Mouse (Mus musculus) cerebellum, adult 2 months (tissue): ENCODE results near the gene Ormdl2. TPM values are rescaled to one million over a fixed set of nuclear protein-coding genes. Genes with fewer than 3 reads are reported as not detected.

Experiments used
- DNase-seq, 2 experiments: peaks; one replicate each; pipeline ENCODE4 v3.0.0; 2021
- H3K27ac ChIP-seq: fragments of 200-500 bp; 2 replicates; pipeline ENCODE4 v1.5.1; 2012; ENCODE audit warnings: low read length, control low read depth, inconsistent platforms; ENCODE audit not compliant: insufficient read depth
- H3K27me3 ChIP-seq: fragments of 200-500 bp; 2 replicates; pipeline ENCODE4 v1.6.1; 2012; ENCODE audit warnings: inconsistent platforms, mild to moderate bottlenecking, low read length, moderate library complexity; ENCODE audit not compliant: control insufficient read depth, insufficient read depth
- H3K4me1 ChIP-seq: fragments of 200-500 bp; 2 replicates; pipeline ENCODE4 v1.6.1; 2011; ENCODE audit warnings: low read length; ENCODE audit not compliant: control insufficient read depth, insufficient read depth
- H3K4me3 ChIP-seq: fragments of 200-500 bp; replicated peaks from 2 replicates; pipeline ENCODE3; 2011; ENCODE audit warnings: mild to moderate bottlenecking, low read depth, low read length, control low read depth; ENCODE audit not compliant: insufficient read depth
- CTCF ChIP-seq: fragments of 200-500 bp; IDR thresholded peaks from 2 replicates; pipeline ENCODE4 v1.5.1; 2011; ENCODE audit warnings: low read depth, mild to moderate bottlenecking, control low read depth, low read length, moderate library complexity, borderline replicate concordance; ENCODE audit not compliant: insufficient read depth
- POLR2A ChIP-seq: fragments of 200-500 bp; IDR thresholded peaks from 2 replicates; pipeline ENCODE4 v1.6.1; 2011; ENCODE audit warnings: low read length, control low read depth, borderline replicate concordance; ENCODE audit not compliant: insufficient read depth
- WGBS: fragments of 180-500 bp; shearing (Covaris S2); methylation state at CpG from one replicate; pipeline ENCODE4 v1.1.7; 2018; 5-methylcytosine and 5-hydroxymethylcytosine counted together
- polyA plus RNA-seq: library from polyadenylated mRNA; depleted of rRNA; stranded (reverse); fragments of >200 nt; gene quantifications from 2 replicates; pipeline ENCODE4 v1.2.3, GENCODE M21; 2012

The Ormdl2 gene
- polyA plus RNA-seq, 1 experiment, result 25.7 TPM

- TF ChIP-seq POLR2A (no peak), CTCF (no peak)
- 73% methylated on average over 8 of the region's 8 CpGs for WGBS
- Histone ChIP-seq H3K4me3 (no peak overlapping the region), H3K4me1 (peaks cover 13% of the 10 kb centered on the region), H3K27me3 (no peaks in the 10 kb centered on the region), H3K27ac (no peak overlapping the region)
- no peak for DNase-seq
Observed at GRCm38 (mm10) chr10:128807018-128807417, 14.4 kb downstream of the Ormdl2 start.

- no peak overlapping the region for H3K27ac ChIP-seq
- peak in 1 of 2 experiments; percentile 14 for DNase-seq
- H3K27me3 ChIP-seq, result no peaks in the 10 kb centered on the region
- peak overlapping the region; percentile 56 for H3K4me3 ChIP-seq
- TF ChIP-seq POLR2A, result no peak
- TF ChIP-seq CTCF, result no peak
- 44% methylated on average over 6 of the region's 6 CpGs for WGBS
- peaks cover 13% of the 10 kb centered on the region for H3K4me1 ChIP-seq
Observed at GRCm38 (mm10) chr10:128806086-128806485, 15.4 kb downstream of the Ormdl2 start.

- peak overlapping the region; percentile 91 for H3K4me3 ChIP-seq
- DNase-seq, result peak; percentile 94 to 96
- no peaks in the 10 kb centered on the region for H3K27me3 ChIP-seq
- H3K4me1 ChIP-seq, result peaks cover 13% of the 10 kb centered on the region
- under 1% methylated on average over 69 of the region's 70 CpGs for WGBS
- peak overlapping the region; percentile 93 for H3K27ac ChIP-seq
- TF ChIP-seq POLR2A (peak; percentile 79; the same call in 1 of the 2 replicates), CTCF (no peak)
Observed at GRCm38 (mm10) chr10:128805092-128806000, 16.1 kb downstream of the Ormdl2 start.

- H3K4me3 ChIP-seq, result peak within 1 kb of the TSS; percentile 91
- peak; percentile 67 to 73 for DNase-seq
- H3K4me1 ChIP-seq, result peaks cover 13% of the 10 kb centered on the region
- under 1% methylated on average over 28 of the region's 28 CpGs for WGBS
- TF ChIP-seq POLR2A, result peak; percentile 31; the same call in 1 of the 2 replicates
- TF ChIP-seq CTCF, result no peak
- peak within 1 kb of the TSS; percentile 93 for H3K27ac ChIP-seq
- no peaks in the 10 kb centered on the region for H3K27me3 ChIP-seq
Observed at GRCm38 (mm10) chr10:128804271-128805091, 17.0 kb downstream of the Ormdl2 start, which contains the start of gene Tmem198b. Tmem198b (minus strand) TSS chr10:128804370.

GRCm38 (mm10) chr10:128803771-128804270 lies 17.6 kb downstream of the Ormdl2 start, which contains the start of gene Dnajc14:
Dnajc14 (plus strand) TSS chr10:128804062.
- Histone ChIP-seq H3K4me1 (peaks cover 13% of the 10 kb centered on the region), H3K27ac (peak within 1 kb of the TSS; percentile 93), H3K4me3 (peak within 1 kb of the TSS; percentile 91), H3K27me3 (no peaks in the 10 kb centered on the region)
- DNase-seq, result peak; percentile 77
- TF ChIP-seq CTCF (no peak), POLR2A (peak; percentile 39; the same call in 1 of the 2 replicates)
- under 1% methylated on average over 14 of the region's 14 CpGs for WGBS

GRCm38 (mm10) chr10:128803361-128803760 lies 18.1 kb downstream of the Ormdl2 start:
- WGBS, result 14% methylated on average over 6 of the region's 6 CpGs
- DNase-seq, result no peak

GRCm38 (mm10) chr10:128802956-128803355 lies 18.5 kb downstream of the Ormdl2 start:
- no peak for TF ChIP-seq POLR2A
- no peak for TF ChIP-seq CTCF
- Histone ChIP-seq H3K4me3 (no peak overlapping the region), H3K27me3 (no peaks in the 10 kb centered on the region), H3K27ac (no peak overlapping the region), H3K4me1 (peaks cover 9% of the 10 kb centered on the region)
- WGBS, result 57% methylated on average over 4 of the region's 4 CpGs
- DNase-seq, result no peak

More at GRCm38 (mm10) chr10:128803361-128803760, 18.1 kb downstream of the Ormdl2 start:
- H3K4me3 ChIP-seq, result peak overlapping the region; percentile 91
- TF ChIP-seq CTCF (no peak), POLR2A (no peak)
- peaks cover 11% of the 10 kb centered on the region for H3K4me1 ChIP-seq
- peak overlapping the region; percentile 79 for H3K27ac ChIP-seq
- H3K27me3 ChIP-seq, result no peaks in the 10 kb centered on the region
